Comparison of ENCODE assay signal across 22 mouse cellular contexts in genomic region chr2:169154881-169155280, GRCm38 (mm10).
A peak's percentile ranks its signal among the peaks of the same experiment; 100 is the strongest.
DNase-seq lines count a peak whose midpoint lies in the region; ATAC-seq and TF ChIP-seq lines count a peak whose summit lies in the region.
"Had no signal": no experiment of that assay in that cellular context is flagged by ENCODE, and none has a peak within 500 bp of the region (broad histone marks: within the 10 kb centered on the region; RNA-seq: fewer than 3 reads in every experiment).

No protein-coding gene starts in this region.

- H3K4me2 ChIP-seq in limb, embryonic 12.5 days, result peak overlapping the region; percentile 8; the same call in 1 of the 2 replicates
- 0 out of 2 replicates have a peak overlapping the region, but pooled peaks have one; percentile 21 for H3K4me2 ChIP-seq in hindbrain, embryonic 15.5 days
- H3K4me2 ChIP-seq in neural tube, embryonic 14.5 days (ENCODE audit: low read depth, low read length), result no peak overlapping the region
- H3K4me2 ChIP-seq: forebrain, embryonic 15.5 days; heart, embryonic 11.5 days had no signal

- WGBS in limb, embryonic 12.5 days, result 49% methylated on average over 12 of the region's 12 CpGs
- WGBS in limb, embryonic 10.5 days, result 82% methylated on average over 12 of the region's 12 CpGs
- 58% methylated on average over 12 of the region's 12 CpGs for WGBS in hindbrain, embryonic 15.5 days
- WGBS in neural tube, embryonic 14.5 days, result 57% methylated on average over 12 of the region's 12 CpGs

- peaks cover 31% of the 10 kb centered on the region for H3K4me1 ChIP-seq in limb, embryonic 12.5 days (replicated peaks)
- peaks cover 48% of the 10 kb centered on the region for H3K4me1 ChIP-seq in limb, embryonic 10.5 days
- H3K4me1 ChIP-seq in ES-E14 (ENCODE audit: control insufficient read depth in 2 of 2, insufficient read depth in 2 of 2, low read length in 2 of 2, poor library complexity in 1 of 2), result no peaks in the 10 kb centered on the region
- H3K4me1 ChIP-seq in hindbrain, embryonic 15.5 days (replicated peaks), result peaks cover 35% of the 10 kb centered on the region
- peaks cover 9% of the 10 kb centered on the region for H3K4me1 ChIP-seq in neural tube, embryonic 14.5 days (ENCODE audit: control insufficient read depth, insufficient read depth, low read length)

- no peak overlapping the region for H3K4me3 ChIP-seq in limb, embryonic 12.5 days (replicated peaks)
- no peak overlapping the region for H3K4me3 ChIP-seq in limb, embryonic 10.5 days
- no peak overlapping the region for H3K4me3 ChIP-seq in ES-E14 (ENCODE audit: insufficient read depth in 1 of 2, low read depth in 1 of 2, low read length in 2 of 2, poor library complexity in 1 of 2, severe bottlenecking in 1 of 2)
- no peak overlapping the region for H3K4me3 ChIP-seq in hindbrain, embryonic 15.5 days
- no peak overlapping the region for H3K4me3 ChIP-seq in neural tube, embryonic 14.5 days (ENCODE audit: low read depth, low read length)
- H3K4me3 ChIP-seq: forebrain, embryonic 15.5 days; left cerebral cortex, adult 2 months; myocyte had no signal

- in situ Hi-C loops in ES-E14 (cut with MboI; ENCODE audit: low sequenced_read_pairs in 2 of 2, unreplicated experiment in 2 of 2), result no loop called here

- H3K9ac ChIP-seq in limb, embryonic 12.5 days (replicated peaks), result no peak overlapping the region
- H3K9ac ChIP-seq in ES-E14 (ENCODE audit: insufficient read depth, low read depth, low read length, poor library complexity, severe bottlenecking), result no peak overlapping the region
- H3K9ac ChIP-seq in hindbrain, embryonic 15.5 days, result no peak overlapping the region
- H3K9ac ChIP-seq in neural tube, embryonic 14.5 days (replicated peaks; ENCODE audit: low read depth, low read length), result no peak overlapping the region
- H3K9ac ChIP-seq: forebrain, embryonic 15.5 days had no signal

- H3K27ac ChIP-seq in limb, embryonic 12.5 days, result no peak overlapping the region
- H3K27ac ChIP-seq in limb, embryonic 10.5 days, result no peak overlapping the region
- H3K27ac ChIP-seq in ES-E14 (ENCODE audit: insufficient read depth, low read depth, low read length, poor library complexity, severe bottlenecking), result no peak overlapping the region
- peak overlapping the region; percentile 46; the same call in 1 of the 2 replicates for H3K27ac ChIP-seq in hindbrain, embryonic 15.5 days (replicated peaks)
- peak overlapping the region; percentile 55; the same call in 1 of the 2 replicates for H3K27ac ChIP-seq in neural tube, embryonic 14.5 days (ENCODE audit: low read depth, low read length)
- H3K27ac ChIP-seq: forebrain, embryonic 15.5 days; left cerebral cortex, adult 2 months had no signal

- ATAC-seq in limb, embryonic 12.5 days (ENCODE audit: insufficient number of reproducible peaks, insufficient read depth, low FRiP score, low TSS enrichment, low read depth), result no peak
- ATAC-seq in hindbrain, embryonic 15.5 days (ENCODE audit: low FRiP score, low read depth), result no peak
- peak; percentile 51; the same call in 1 of the 2 replicates for ATAC-seq in neural tube, embryonic 14.5 days (ENCODE audit: low read depth)
- ATAC-seq: forebrain, embryonic 15.5 days; intestine, embryonic 16.5 days had no signal

- peaks cover 3% of the 10 kb centered on the region; the same call in 1 of the 2 replicates for H3K27me3 ChIP-seq in limb, embryonic 12.5 days
- H3K27me3 ChIP-seq in limb, embryonic 10.5 days (ENCODE audit: low read depth, poor library complexity, severe bottlenecking), result no peaks in the 10 kb centered on the region
- H3K27me3 ChIP-seq in hindbrain, embryonic 15.5 days, result no peaks in the 10 kb centered on the region
- H3K27me3 ChIP-seq in neural tube, embryonic 14.5 days (ENCODE audit: control insufficient read depth, insufficient read depth, low read length), result no peaks in the 10 kb centered on the region
- H3K27me3 ChIP-seq: forebrain, embryonic 15.5 days had no signal

- no peaks in the 10 kb centered on the region for H3K36me3 ChIP-seq in limb, embryonic 12.5 days
- no peaks in the 10 kb centered on the region for H3K36me3 ChIP-seq in limb, embryonic 10.5 days
- no peaks in the 10 kb centered on the region for H3K36me3 ChIP-seq in ES-E14 (ENCODE audit: control insufficient read depth, insufficient read depth, low read length, poor library complexity, severe bottlenecking)
- no peaks in the 10 kb centered on the region for H3K36me3 ChIP-seq in hindbrain, embryonic 15.5 days
- no peaks in the 10 kb centered on the region for H3K36me3 ChIP-seq in neural tube, embryonic 14.5 days (ENCODE audit: control insufficient read depth, insufficient read depth, low read length)
- H3K36me3 ChIP-seq: forebrain, embryonic 15.5 days had no signal

- no peaks in the 10 kb centered on the region for H3K9me3 ChIP-seq in limb, embryonic 12.5 days
- no peaks in the 10 kb centered on the region for H3K9me3 ChIP-seq in limb, embryonic 10.5 days (replicated peaks)
- no peaks in the 10 kb centered on the region for H3K9me3 ChIP-seq in ES-E14 (ENCODE audit: control insufficient read depth, insufficient read depth, low read depth, low read length)
- no peaks in the 10 kb centered on the region for H3K9me3 ChIP-seq in hindbrain, embryonic 15.5 days
- no peaks in the 10 kb centered on the region for H3K9me3 ChIP-seq in neural tube, embryonic 14.5 days (ENCODE audit: control insufficient read depth, low read length)
- H3K9me3 ChIP-seq: forebrain, embryonic 15.5 days had no signal

- no peak for DNase-seq in limb, embryonic 10.5 days (ENCODE audit: low spot score)
- no peak for DNase-seq in ES-E14 (ENCODE audit: low read depth, low spot score)
- DNase-seq in frontal cortex, adult 2 months (ENCODE audit: extremely low spot score in 1 of 2, low spot score in 1 of 2), result no peak
- DNase-seq in T-cell, adult 2 months (ENCODE audit: low spot score), result no peak
- DNase-seq: B cell, adult 2 months; cerebellum, adult 9-10 months; gastrocnemius, postnatal 10 days; heart, adult 11 months; kidney, postnatal 36 days; left cerebral cortex, postnatal 4 days; lung, postnatal 4 days; retina, postnatal 1 day; right cerebral cortex, postnatal 25 days; spleen, adult 18-20 months had no signal

TF ChIP-seq in ES-E14, 5 proteins besides CTCF, POLR2A, EP300 and RAD21:
- TF ChIP-seq HCFC1 (IDR thresholded peaks at IDR 0.05; ENCODE audit: borderline replicate concordance, insufficient read depth, low read length), result no peak
- no peak for TF ChIP-seq CHD2 (IDR thresholded peaks at IDR 0.05; ENCODE audit: low read depth, low read length)
- peak; percentile 98 for TF ChIP-seq MAFK (IDR thresholded peaks at IDR 0.05; ENCODE audit: insufficient read depth, low read depth, low read length)
- TF ChIP-seq ZNF384 (IDR thresholded peaks at IDR 0.05; ENCODE audit: low read depth, low read length), result no peak
- TF ChIP-seq ZC3H11A (IDR thresholded peaks at IDR 0.05; ENCODE audit: borderline replicate concordance, low read depth, low read length), result no peak

Comparison
In these comparisons a context has a peak if more than half of its experiments do, and no peak if none do; other contexts are left out.
1. H3K27ac ChIP-seq: peak in hindbrain, embryonic 15.5 days (single experiment) and neural tube, embryonic 14.5 days (single experiment); none in limb, embryonic 12.5 days (single experiment), limb, embryonic 10.5 days (single experiment) and ES-E14 (single experiment).